Mouse (Mus musculus) forebrain, postnatal 0 days (tissue): ENCODE measurements around the gene Triap1. TPM values are rescaled to one million over a fixed set of nuclear protein-coding genes. Genes with fewer than 3 reads are reported as not detected.

Experiments
- ATAC-seq: fragments of 200-750 bp; cut with Nextera tagmentation; 2 replicates; pipeline ENCODE4 v1.8.0; 2017; ENCODE audit warnings: mild to moderate bottlenecking, moderate library complexity
- DNase-seq: peaks from one replicate; pipeline ENCODE4 v3.0.0-alpha.2; 2015
- H3K27ac ChIP-seq: fragments of 300-500 bp; sonication (generic); 2 replicates; pipeline ENCODE4 v1.5.1; 2014; ENCODE audit warnings: low read depth, mild to moderate bottlenecking, antibody characterized with exemption, low read length, moderate library complexity, mixed read lengths
- H3K27me3 ChIP-seq: fragments of 300-500 bp; sonication (generic); 2 replicates; pipeline ENCODE4 v1.6.1; 2014; ENCODE audit warnings: mild to moderate bottlenecking, low read length, mixed read lengths; ENCODE audit not compliant: insufficient read depth
- H3K36me3 ChIP-seq: fragments of 300-500 bp; sonication (generic); 2 replicates; pipeline ENCODE4 v1.6.1; 2014; ENCODE audit warnings: mild to moderate bottlenecking, moderate library complexity; ENCODE audit not compliant: insufficient read depth
- H3K4me1 ChIP-seq: fragments of 300-500 bp; sonication (generic); 2 replicates; pipeline ENCODE4 v1.6.1; 2014; ENCODE audit warnings: antibody characterized with exemption; ENCODE audit not compliant: insufficient read depth
- H3K4me2 ChIP-seq: fragments of 300-500 bp; sonication (generic); 2 replicates; pipeline ENCODE4 v1.6.1; 2014; ENCODE audit warnings: low read depth, mild to moderate bottlenecking, moderate library complexity
- H3K4me3 ChIP-seq: fragments of 300-500 bp; sonication (generic); 2 replicates; pipeline ENCODE4 v1.5.1; 2014; ENCODE audit warnings: low read depth, low read length, mixed read lengths
- H3K9ac ChIP-seq: fragments of 300-500 bp; sonication (generic); 2 replicates; pipeline ENCODE4 v1.6.1; 2014; ENCODE audit warnings: mild to moderate bottlenecking
- H3K9me3 ChIP-seq: fragments of 300-500 bp; sonication (generic); 2 replicates; pipeline ENCODE4 v1.6.1; 2016; ENCODE audit warnings: low read length
- CTCF ChIP-seq: sonication (generic); IDR thresholded peaks from 2 replicates; pipeline ENCODE4 v1.5.1; 2016; ENCODE audit warnings: antibody characterized with exemption, control low read depth, low read depth
- WGBS: fragments of 180-500 bp; shearing (Covaris S2); extraction: QIAGEN DNeasy Blood & Tissue Kit; methylation state at CpG from one replicate; pipeline ENCODE4 v1.1.7; 2014; 5-methylcytosine and 5-hydroxymethylcytosine counted together
- polyA plus RNA-seq: library from polyadenylated mRNA; unstranded; fragments of >200 nt; fragmentation: Nextera tagmentation; extraction: Ambion mirVana; gene quantifications from 2 replicates; pipeline ENCODE4 v1.2.1, GENCODE M21; 2015
- total RNA-seq: library from RNA; depleted of rRNA; stranded (reverse); fragments of >200 nt; gene quantifications from 2 replicates; pipeline ENCODE4 v1.2.3, GENCODE M21; 2014

The Triap1 gene
- total and polyA plus RNA-seq, 2 experiments from 2014 or later, result 17.3 to 60.5 TPM

GRCm38 (mm10) chr5:115359438-115359837 is 18.4 kb downstream of the Triap1 start:
- 89% methylated on average over 8 of the region's 8 CpGs for WGBS
- no peak overlapping the region for H3K27ac ChIP-seq
- H3K36me3 ChIP-seq, result no peaks in the 10 kb centered on the region
- 0 out of 2 replicates have a peak, but pooled peaks cover 3% of the 10 kb centered on the region for H3K4me1 ChIP-seq
- no peak overlapping the region for H3K4me3 ChIP-seq
- H3K4me2 ChIP-seq, result no peak overlapping the region
- ATAC-seq, result no peak
- DNase-seq, result no peak
- TF ChIP-seq CTCF, result no peak
- H3K9ac ChIP-seq, result no peak overlapping the region
- no peaks in the 10 kb centered on the region for H3K27me3 ChIP-seq
- H3K9me3 ChIP-seq, result no peaks in the 10 kb centered on the region

- no peak overlapping the region for H3K4me2 ChIP-seq
- H3K27ac ChIP-seq, result no peak overlapping the region
- H3K4me1 ChIP-seq, result 0 out of 2 replicates have a peak, but pooled peaks cover 3% of the 10 kb centered on the region
- H3K9ac ChIP-seq, result no peak overlapping the region
- DNase-seq (no peak), ATAC-seq (no peak)
- no peaks in the 10 kb centered on the region for H3K9me3 ChIP-seq
- H3K36me3 ChIP-seq, result no peaks in the 10 kb centered on the region
- no peaks in the 10 kb centered on the region for H3K27me3 ChIP-seq
- WGBS, result 66% methylated on average over 5 of the region's 5 CpGs
- H3K4me3 ChIP-seq, result no peak overlapping the region
- no peak for TF ChIP-seq CTCF
These were observed 18.9 kb downstream of the Triap1 start for GRCm38 (mm10) chr5:115359851-115360372.

- TF ChIP-seq CTCF, result no peak
- WGBS, result 57% methylated on average over 7 of the region's 7 CpGs
- DNase-seq (no peak), ATAC-seq (no peak)
- Histone ChIP-seq H3K4me3 (no peak overlapping the region), H3K9me3 (no peaks in the 10 kb centered on the region), H3K9ac (no peak overlapping the region), H3K4me2 (no peak overlapping the region), H3K27ac (no peak overlapping the region), H3K36me3 (no peaks in the 10 kb centered on the region), H3K27me3 (no peaks in the 10 kb centered on the region), H3K4me1 (0 out of 2 replicates have a peak, but pooled peaks cover 3% of the 10 kb centered on the region)
These were observed 21.2 kb downstream of the Triap1 start for GRCm38 (mm10) chr5:115362216-115362615.

GRCm38 (mm10) chr5:115362819-115363714 is 22.0 kb downstream of the Triap1 start:
- Histone ChIP-seq H3K4me1 (0 out of 2 replicates have a peak, but pooled peaks cover 3% of the 10 kb centered on the region), H3K9me3 (no peaks in the 10 kb centered on the region), H3K27ac (no peak overlapping the region), H3K4me2 (no peak overlapping the region), H3K36me3 (no peaks in the 10 kb centered on the region), H3K9ac (no peak overlapping the region), H3K27me3 (no peaks in the 10 kb centered on the region), H3K4me3 (no peak overlapping the region)
- no peak for ATAC-seq
- 24% methylated on average over 18 of the region's 19 CpGs for WGBS
- no peak for TF ChIP-seq CTCF
- DNase-seq, result peak; percentile 22

- Histone ChIP-seq H3K9me3 (no peaks in the 10 kb centered on the region), H3K36me3 (no peaks in the 10 kb centered on the region), H3K27me3 (no peaks in the 10 kb centered on the region), H3K27ac (no peak overlapping the region), H3K4me1 (0 out of 2 replicates have a peak, but pooled peaks cover 3% of the 10 kb centered on the region), H3K4me2 (no peak overlapping the region), H3K9ac (no peak overlapping the region), H3K4me3 (no peak overlapping the region)
- no peak for DNase-seq
- ATAC-seq, result no peak
- WGBS, result 89% methylated on average over 4 of the region's 4 CpGs
- no peak for TF ChIP-seq CTCF
These were observed 23.8 kb downstream of the Triap1 start for GRCm38 (mm10) chr5:115364782-115365181.

- 62% methylated on average over 9 of the region's 9 CpGs for WGBS
- H3K4me3 ChIP-seq, result no peak overlapping the region
- H3K9ac ChIP-seq, result no peak overlapping the region
- H3K36me3 ChIP-seq, result no peaks in the 10 kb centered on the region
- H3K4me2 ChIP-seq, result no peak overlapping the region
- H3K27me3 ChIP-seq, result no peaks in the 10 kb centered on the region
- DNase-seq (no peak), ATAC-seq (no peak)
- no peak for TF ChIP-seq CTCF
- H3K27ac ChIP-seq, result no peak overlapping the region
- H3K9me3 ChIP-seq, result no peaks in the 10 kb centered on the region
- H3K4me1 ChIP-seq, result no peaks in the 10 kb centered on the region
These were observed 30.7 kb downstream of the Triap1 start for GRCm38 (mm10) chr5:115371736-115372135.

- Histone ChIP-seq H3K4me2 (peak overlapping the region; percentile 67), H3K27ac (no peak overlapping the region), H3K27me3 (no peaks in the 10 kb centered on the region), H3K36me3 (no peaks in the 10 kb centered on the region), H3K9ac (peak overlapping the region; percentile 57), H3K4me1 (no peaks in the 10 kb centered on the region), H3K4me3 (peak overlapping the region; percentile 35), H3K9me3 (no peaks in the 10 kb centered on the region)
- ATAC-seq (peak; percentile 78), DNase-seq (peak; percentile 67)
- no peak for TF ChIP-seq CTCF
- WGBS, result 6% methylated on average over 26 of the region's 26 CpGs
These were observed 32.6 kb downstream of the Triap1 start for GRCm38 (mm10) chr5:115373441-115374203.
